Mouse (Mus musculus) myocyte (in vitro differentiated cells): ENCODE measurements around the gene Pi4kb.

Experiments used
- CEBPB ChIP-seq: IDR thresholded peaks from 2 replicates; pipeline ENCODE4 v1.6.1; 2011; ENCODE audit warnings: mild to moderate bottlenecking, moderate library complexity; ENCODE audit not compliant: poor library complexity, insufficient read depth, severe bottlenecking
- E2F4 ChIP-seq: IDR thresholded peaks from one replicate; pipeline ENCODE4 v1.6.1; 2011; ENCODE audit warnings: mild to moderate bottlenecking, control low read depth, moderate library complexity; ENCODE audit not compliant: insufficient read depth
- MAX ChIP-seq: IDR thresholded peaks from one replicate; pipeline ENCODE4 v1.6.1; 2011; ENCODE audit warnings: low read depth, mild to moderate bottlenecking, control low read depth
- MYOD1 ChIP-seq, 3 experiments: IDR thresholded peaks; one replicate each; pipeline ENCODE4 v1.6.1; 2011; ENCODE audit warnings: control low read depth in 2 of 3, low read depth in 2 of 3, mild to moderate bottlenecking in 2 of 3, moderate library complexity in 1 of 3; ENCODE audit not compliant: insufficient read length in 2 of 3, control insufficient read depth in 1 of 3
- POLR2A ChIP-seq: IDR thresholded peaks from one replicate; pipeline ENCODE4 v1.6.1; 2011; ENCODE audit warnings: low read depth, mild to moderate bottlenecking, control low read depth, moderate library complexity; ENCODE audit not compliant: insufficient read length
- POLR2AphosphoS2 ChIP-seq: IDR thresholded peaks from one replicate; pipeline ENCODE4 v1.6.1; 2011; ENCODE audit warnings: low read depth, control low read depth; ENCODE audit not compliant: insufficient read length
- REST ChIP-seq: IDR thresholded peaks from one replicate; pipeline ENCODE4 v1.6.1; 2011; ENCODE audit warnings: mild to moderate bottlenecking, control low read depth, moderate library complexity; ENCODE audit not compliant: insufficient read depth, insufficient read length
- SRF ChIP-seq: IDR thresholded peaks from one replicate; pipeline ENCODE4 v1.6.1; 2011; ENCODE audit warnings: low read depth; ENCODE audit not compliant: control insufficient read depth, insufficient read length
- TCF12 ChIP-seq: IDR thresholded peaks from one replicate; pipeline ENCODE4 v1.6.1; 2011; ENCODE audit warnings: mild to moderate bottlenecking, control low read depth; ENCODE audit not compliant: poor library complexity, insufficient read depth, severe bottlenecking
- TCF3 ChIP-seq: IDR thresholded peaks from one replicate; pipeline ENCODE4 v1.6.1; 2011; ENCODE audit warnings: low read depth, control low read depth; ENCODE audit not compliant: insufficient read length
- USF1 ChIP-seq: IDR thresholded peaks from one replicate; pipeline ENCODE4 v1.6.1; 2011; ENCODE audit warnings: low read depth, mild to moderate bottlenecking, control low read depth, moderate library complexity

DNA sequence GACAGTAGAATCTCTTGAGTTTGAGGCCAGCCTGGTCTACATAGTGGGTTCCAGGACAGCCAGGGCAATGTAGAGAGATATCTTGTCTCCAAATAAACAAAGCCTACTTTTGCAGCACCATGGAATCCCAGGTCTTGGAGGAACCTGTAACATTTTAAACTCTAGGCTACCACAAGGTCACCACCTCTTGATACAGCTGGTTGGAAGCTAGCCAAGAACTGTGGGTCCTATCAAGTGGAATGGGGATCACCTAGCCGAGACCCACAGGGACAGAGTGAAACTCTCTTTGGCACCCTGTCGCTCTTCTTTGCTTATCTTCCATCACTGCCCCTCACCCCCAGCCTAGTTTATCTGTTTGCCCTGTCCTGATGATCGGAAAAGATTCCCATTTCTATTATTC lies 2.0 kb upstream of the Pi4kb start:
- TF ChIP-seq POLR2A (no peak), USF1 (no peak), E2F4 (no peak), MAX (no peak), REST (no peak), CEBPB (no peak), POLR2AphosphoS2 (no peak), MYOD1 (IDR thresholded peaks at IDR 0.05; ENCODE audit: control insufficient read depth in 1 of 3, insufficient read length in 2 of 3, low read depth in 2 of 3) (no peak), TCF12 (no peak), TCF3 (no peak), SRF (no peak)
